Mouse (Mus musculus) hindbrain, embryonic 16.5 days (tissue): ENCODE data around the gene Adam8. TPM values are rescaled to one million over a fixed set of nuclear protein-coding genes. Genes with fewer than 3 reads are reported as not detected.

Source experiments
- ATAC-seq: fragments of 200-750 bp; cut with Nextera tagmentation; 2 replicates; pipeline ENCODE4 v1.8.0; 2017; ENCODE audit warnings: moderate TSS enrichment, moderate library complexity
- H3K27ac ChIP-seq: fragments of 300-500 bp; sonication (generic); 2 replicates; pipeline ENCODE4 v1.5.1; 2014; ENCODE audit warnings: low read depth, mild to moderate bottlenecking, control low read depth, low read length, moderate library complexity
- H3K27me3 ChIP-seq: fragments of 300-500 bp; sonication (generic); replicated peaks from 2 replicates; pipeline ENCODE4 v1.6.1; 2014; ENCODE audit warnings: low read length; ENCODE audit not compliant: control insufficient read depth, insufficient read depth
- H3K36me3 ChIP-seq: fragments of 300-500 bp; sonication (generic); 2 replicates; pipeline ENCODE4 v1.6.1; 2014; ENCODE audit warnings: mild to moderate bottlenecking, low read length, moderate library complexity, mixed read lengths; ENCODE audit not compliant: control insufficient read depth, insufficient read depth
- H3K4me1 ChIP-seq: fragments of 300-500 bp; sonication (generic); 2 replicates; pipeline ENCODE4 v1.6.1; 2014; ENCODE audit warnings: low read depth, low read length; ENCODE audit not compliant: control insufficient read depth, insufficient read depth
- H3K4me2 ChIP-seq: fragments of 300-500 bp; sonication (generic); 2 replicates; pipeline ENCODE4 v1.6.1; 2014; ENCODE audit warnings: mild to moderate bottlenecking, low read length, control low read depth, moderate library complexity
- H3K4me3 ChIP-seq: fragments of 300-500 bp; sonication (generic); 2 replicates; pipeline ENCODE4 v1.5.1; 2014; ENCODE audit warnings: mild to moderate bottlenecking, low read length, control low read depth, moderate library complexity
- H3K9ac ChIP-seq: fragments of 300-500 bp; sonication (generic); 2 replicates; pipeline ENCODE4 v1.6.1; 2014; ENCODE audit warnings: low read depth, mild to moderate bottlenecking, control low read depth, low read length, moderate library complexity
- H3K9me3 ChIP-seq: fragments of 300-500 bp; sonication (generic); 2 replicates; pipeline ENCODE4 v1.6.1; 2014; ENCODE audit warnings: mild to moderate bottlenecking, low read length, moderate library complexity; ENCODE audit not compliant: control insufficient read depth
- WGBS: fragments of 180-500 bp; shearing (Covaris S2); extraction: QIAGEN DNeasy Blood & Tissue Kit; methylation state at CpG from one replicate; pipeline ENCODE4 v1.1.7; 2014; 5-methylcytosine and 5-hydroxymethylcytosine counted together
- polyA plus RNA-seq: library from polyadenylated mRNA; unstranded; fragments of >200 nt; fragmentation: Nextera tagmentation; extraction: Ambion mirVana; gene quantifications from 2 replicates; pipeline ENCODE4 v1.2.1, GENCODE M21; 2015

Gene Adam8
- polyA plus RNA-seq, 1 experiment from 2014 or later = 2.8 TPM

- WGBS = 91% methylated on average over 11 of the region's 11 CpGs
- Histone ChIP-seq H3K27me3 (no peaks in the 10 kb centered on the region), H3K36me3 (no peaks in the 10 kb centered on the region), H3K4me2 (no peak overlapping the region), H3K4me3 (no peak overlapping the region), H3K9me3 (no peaks in the 10 kb centered on the region), H3K27ac (no peak overlapping the region), H3K9ac (no peak overlapping the region), H3K4me1 (no peaks in the 10 kb centered on the region; the same call in 1 of the 2 replicates)
- no peak for ATAC-seq
Observed at GRCm38 (mm10) chr7:139984505-139984904, 7.9 kb downstream of the Adam8 start.

- no peak for ATAC-seq
- Histone ChIP-seq H3K27me3 (no peaks in the 10 kb centered on the region), H3K9ac (no peak overlapping the region), H3K36me3 (no peaks in the 10 kb centered on the region), H3K4me3 (no peak overlapping the region), H3K4me2 (no peak overlapping the region), H3K27ac (no peak overlapping the region), H3K9me3 (no peaks in the 10 kb centered on the region), H3K4me1 (peaks cover 11% of the 10 kb centered on the region)
- WGBS = 92% methylated on average over 11 of the region's 11 CpGs
Observed at GRCm38 (mm10) chr7:139982058-139982457, 10.3 kb downstream of the Adam8 start.

DNA sequence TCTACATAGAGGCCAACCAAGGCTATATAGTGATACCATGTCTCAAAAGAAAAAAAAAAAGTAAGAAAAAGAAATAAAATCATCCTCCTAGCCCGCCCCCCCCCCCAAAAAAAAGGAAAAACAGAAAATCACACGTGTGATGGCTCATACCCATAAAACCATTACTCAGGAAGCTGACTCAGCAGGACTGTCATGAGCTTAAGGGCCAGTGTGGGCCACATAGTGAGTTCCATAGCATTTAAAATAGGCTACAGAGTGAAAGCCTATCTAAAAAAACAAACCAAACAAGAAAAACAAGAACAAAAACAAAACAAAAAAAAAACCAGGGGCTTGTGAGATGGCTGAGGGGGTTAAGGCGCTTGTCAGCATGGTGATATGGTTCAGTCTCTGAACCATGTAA is 11.6 kb downstream of the Adam8 start:
- Histone ChIP-seq H3K27ac (no peak overlapping the region), H3K4me1 (peaks cover 11% of the 10 kb centered on the region), H3K27me3 (no peaks in the 10 kb centered on the region), H3K9ac (no peak overlapping the region), H3K4me3 (no peak overlapping the region), H3K36me3 (no peaks in the 10 kb centered on the region), H3K9me3 (no peaks in the 10 kb centered on the region), H3K4me2 (no peak overlapping the region)
- no peak for ATAC-seq
- WGBS = 54% methylated on average over 3 of the region's 3 CpGs

DNA sequence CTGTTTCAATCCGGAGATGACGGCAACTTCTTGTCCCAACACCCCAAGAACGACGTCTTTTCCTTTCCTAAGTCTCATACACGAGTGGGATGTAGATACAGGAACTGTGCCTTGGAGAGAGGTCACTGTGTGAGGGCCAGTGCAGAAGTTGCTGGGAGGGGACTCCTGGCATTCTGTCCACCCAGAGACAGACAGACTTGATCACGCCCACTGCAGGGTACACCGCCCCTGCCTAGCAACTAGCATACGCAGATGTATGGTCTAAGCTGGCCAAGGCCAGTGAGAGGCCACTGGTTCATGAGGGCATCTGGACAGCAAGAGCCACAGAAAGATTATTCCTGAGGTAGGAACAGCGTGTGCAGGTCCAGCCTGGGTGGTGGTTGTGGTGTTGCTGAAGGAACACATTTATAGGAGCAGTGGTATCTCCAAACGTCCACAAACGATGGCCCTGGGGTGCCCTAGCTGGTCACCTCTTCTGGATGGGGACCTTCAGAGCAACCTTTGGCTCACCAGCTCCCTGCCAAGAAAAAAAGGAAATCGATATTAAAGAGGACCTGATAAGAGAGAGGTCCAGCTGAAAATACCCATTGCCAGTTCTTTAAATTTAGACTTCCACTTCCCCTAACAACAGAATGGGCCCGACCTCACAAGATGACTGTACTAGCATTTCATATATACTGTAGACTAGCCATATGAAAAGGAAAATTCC is 13.2 kb downstream of the Adam8 start:
- H3K27ac ChIP-seq = peak overlapping the region; percentile 39; the same call in 1 of the 2 replicates
- peak overlapping the region; percentile 92 for H3K4me2 ChIP-seq
- H3K9me3 ChIP-seq = no peaks in the 10 kb centered on the region
- WGBS = 43% methylated on average over 13 of the region's 13 CpGs
- H3K4me1 ChIP-seq = peaks cover 11% of the 10 kb centered on the region
- peak overlapping the region; percentile 76 for H3K9ac ChIP-seq
- H3K27me3 ChIP-seq = no peaks in the 10 kb centered on the region
- ATAC-seq = peak; percentile 73
- H3K36me3 ChIP-seq = no peaks in the 10 kb centered on the region
- H3K4me3 ChIP-seq = peak overlapping the region; percentile 62

- Histone ChIP-seq H3K4me3 (peak within 1 kb of the TSS; percentile 62), H3K36me3 (no peaks in the 10 kb centered on the region), H3K9ac (peak within 1 kb of the TSS; percentile 76), H3K27ac (peak within 1 kb of the TSS; percentile 48), H3K4me2 (peak within 1 kb of the TSS; percentile 92), H3K4me1 (peaks cover 11% of the 10 kb centered on the region), H3K27me3 (no peaks in the 10 kb centered on the region), H3K9me3 (no peaks in the 10 kb centered on the region)
- 3% methylated on average over 32 of the region's 32 CpGs for WGBS
- peak; percentile 98 for ATAC-seq
Observed at GRCm38 (mm10) chr7:139978278-139978892, 14.0 kb downstream of the Adam8 start, which contains the start of gene 6430531B16Rik. Gene 6430531B16Rik (minus strand): TSS chr7:139978755.

DNA sequence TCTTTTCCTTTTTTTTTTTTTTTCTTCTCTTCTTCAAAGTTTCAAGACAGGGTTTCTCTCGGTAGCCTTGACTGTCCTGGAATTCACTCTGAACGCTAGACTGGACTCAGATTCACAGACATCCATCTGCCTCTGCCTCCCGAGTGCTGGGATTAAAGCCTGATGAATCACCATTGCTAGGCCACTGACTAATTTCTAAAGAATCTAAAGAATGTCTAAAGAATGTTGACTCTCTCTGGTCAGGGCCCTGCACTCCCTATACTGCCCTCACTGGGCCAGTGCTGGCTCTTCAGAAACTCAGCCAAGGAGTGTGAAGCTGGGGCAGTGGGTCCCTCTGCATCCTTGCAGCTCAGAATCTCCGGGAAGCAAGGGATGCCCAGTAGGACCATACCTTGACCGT is 16.9 kb downstream of the Adam8 start:
- ATAC-seq = no peak
- Histone ChIP-seq H3K4me3 (no peak overlapping the region), H3K27ac (no peak overlapping the region), H3K9me3 (no peaks in the 10 kb centered on the region), H3K36me3 (no peaks in the 10 kb centered on the region), H3K4me1 (peaks cover 11% of the 10 kb centered on the region), H3K4me2 (no peak overlapping the region), H3K27me3 (no peaks in the 10 kb centered on the region), H3K9ac (no peak overlapping the region)
- 56% methylated on average over 5 of the region's 5 CpGs for WGBS

DNA sequence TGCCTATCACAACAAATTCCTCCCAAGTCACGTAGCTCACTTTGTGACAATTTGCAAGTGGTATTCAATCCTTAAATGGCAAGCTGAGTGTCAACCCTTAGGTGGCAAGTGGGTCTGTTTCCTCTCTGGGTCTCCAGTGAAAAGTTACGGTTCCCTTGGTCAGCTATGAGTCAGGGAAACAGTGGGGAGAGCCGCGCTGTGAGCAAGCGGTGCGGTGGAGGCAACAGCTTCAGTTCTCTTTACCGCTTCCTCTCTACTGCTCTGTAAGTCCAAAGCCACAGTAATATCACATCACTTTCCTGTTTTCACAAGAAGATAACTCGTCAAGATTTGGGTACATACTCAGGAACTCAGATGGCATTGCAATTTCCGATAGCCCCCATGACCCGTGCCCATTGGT is 18.1 kb downstream of the Adam8 start:
- H3K36me3 ChIP-seq = no peaks in the 10 kb centered on the region
- H3K4me3 ChIP-seq = no peak overlapping the region
- H3K27ac ChIP-seq = no peak overlapping the region
- WGBS = 90% methylated on average over 10 of the region's 10 CpGs
- H3K9ac ChIP-seq = no peak overlapping the region
- H3K9me3 ChIP-seq = no peaks in the 10 kb centered on the region
- H3K4me2 ChIP-seq = no peak overlapping the region
- peaks cover 10% of the 10 kb centered on the region for H3K4me1 ChIP-seq
- no peaks in the 10 kb centered on the region for H3K27me3 ChIP-seq
- no peak for ATAC-seq

- no peak overlapping the region for H3K4me3 ChIP-seq
- no peaks in the 10 kb centered on the region for H3K9me3 ChIP-seq
- peaks cover under 1% of the 10 kb centered on the region; the same call in 1 of the 2 replicates for H3K4me1 ChIP-seq
- no peak overlapping the region for H3K27ac ChIP-seq
- H3K36me3 ChIP-seq = no peaks in the 10 kb centered on the region
- H3K9ac ChIP-seq = no peak overlapping the region
- no peak overlapping the region for H3K4me2 ChIP-seq
- H3K27me3 ChIP-seq = no peaks in the 10 kb centered on the region
- ATAC-seq = no peak
Observed at GRCm38 (mm10) chr7:139972923-139973331, 19.4 kb downstream of the Adam8 start.

DNA sequence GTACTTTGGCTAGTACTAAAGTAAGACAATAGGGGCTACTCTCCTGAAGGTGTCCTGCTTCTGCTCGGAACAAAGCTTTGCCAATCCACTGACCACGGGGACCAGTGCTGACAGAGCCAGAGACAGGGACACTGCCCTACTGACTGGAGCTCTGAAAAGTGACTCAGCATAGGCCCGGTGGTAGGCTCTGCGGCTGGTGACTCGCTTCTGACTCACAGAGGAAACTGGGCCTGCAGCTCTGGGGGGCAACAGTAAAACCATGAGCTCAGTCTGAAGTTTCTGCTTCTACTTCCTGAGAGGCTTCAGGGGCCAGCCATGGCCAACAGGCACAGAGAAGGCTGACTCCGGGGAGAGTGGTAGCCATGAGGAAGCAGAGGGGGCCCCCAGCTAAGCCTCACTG is 20.9 kb downstream of the Adam8 start:
- H3K4me2 ChIP-seq = no peak overlapping the region
- 70% methylated on average over 6 of the region's 6 CpGs for WGBS
- H3K36me3 ChIP-seq = no peaks in the 10 kb centered on the region
- no peak overlapping the region for H3K27ac ChIP-seq
- no peaks in the 10 kb centered on the region for H3K9me3 ChIP-seq
- ATAC-seq = no peak
- H3K27me3 ChIP-seq = no peaks in the 10 kb centered on the region
- H3K4me3 ChIP-seq = no peak overlapping the region
- H3K9ac ChIP-seq = no peak overlapping the region
- H3K4me1 ChIP-seq = no peaks in the 10 kb centered on the region
